Mouse (Mus musculus) lung, adult 2 months (tissue): ENCODE measurements around the gene Gabra4. TPM values are rescaled to one million over a fixed set of nuclear protein-coding genes. Genes with fewer than 3 reads are reported as not detected.

Source experiments
- DNase-seq: peaks from one replicate; pipeline ENCODE4 v3.0.0; 2022
- H3K4me1 ChIP-seq: fragments of 200-500 bp; 2 replicates; pipeline ENCODE4 v1.6.1; 2011; ENCODE audit warnings: low read length; ENCODE audit not compliant: control insufficient read depth, insufficient read depth
- H3K4me3 ChIP-seq: fragments of 200-500 bp; replicated peaks from 2 replicates; pipeline ENCODE3; 2011; ENCODE audit warnings: low read depth, mild to moderate bottlenecking, control low read depth, low read length; ENCODE audit errors: extremely low read depth
- CTCF ChIP-seq: fragments of 200-500 bp; IDR thresholded peaks from 2 replicates; pipeline ENCODE4 v1.5.1; 2011; ENCODE audit warnings: mild to moderate bottlenecking, low read length, control low read depth; ENCODE audit not compliant: insufficient read depth
- POLR2A ChIP-seq: fragments of 200-500 bp; IDR thresholded peaks from 2 replicates; pipeline ENCODE4 v1.6.1; 2011; ENCODE audit warnings: low read depth, mild to moderate bottlenecking, control low read depth, low read length, borderline replicate concordance; ENCODE audit errors: extremely low read depth
- WGBS: fragments of 180-500 bp; shearing (Covaris S2); methylation state at CpG from one replicate; pipeline ENCODE4 v1.1.7; 2018; 5-methylcytosine and 5-hydroxymethylcytosine counted together
- polyA plus RNA-seq: library from polyadenylated mRNA; depleted of rRNA; stranded (reverse); fragments of >200 nt; gene quantifications from 2 replicates; pipeline ENCODE4 v1.2.3, GENCODE M21; 2012

Gene Gabra4
- polyA plus RNA-seq, 1 experiment = 0.18 TPM

- H3K4me1 ChIP-seq = no peaks in the 10 kb centered on the region
- TF ChIP-seq CTCF = no peak
- no peak for TF ChIP-seq POLR2A
- no peak for DNase-seq
- no peak overlapping the region for H3K4me3 ChIP-seq
- 80% methylated on average over 10 of the region's 10 CpGs for WGBS
These were observed 18.3 kb downstream of the Gabra4 start for GRCm38 (mm10) chr5:71639804-71640203.

- WGBS = 82% methylated on average over 3 of the region's 3 CpGs
- no peak for DNase-seq
- Histone ChIP-seq H3K4me1 (no peaks in the 10 kb centered on the region), H3K4me3 (no peak overlapping the region)
- TF ChIP-seq CTCF (no peak), POLR2A (no peak)
These were observed 30.3 kb downstream of the Gabra4 start for GRCm38 (mm10) chr5:71627820-71628219.

GRCm38 (mm10) chr5:71616734-71617133 lies 41.4 kb downstream of the Gabra4 start:
- H3K4me3 ChIP-seq = no peak overlapping the region
- no peak for DNase-seq
- TF ChIP-seq POLR2A (no peak), CTCF (no peak)
- no peaks in the 10 kb centered on the region for H3K4me1 ChIP-seq
- WGBS = 49% methylated on average over 4 of the region's 4 CpGs

- H3K4me3 ChIP-seq = no peak overlapping the region
- no peak for DNase-seq
- H3K4me1 ChIP-seq = no peaks in the 10 kb centered on the region
- TF ChIP-seq CTCF = no peak
- TF ChIP-seq POLR2A = no peak
- WGBS = 94% methylated on average over 1 of the region's 1 CpGs
These were observed 43.8 kb downstream of the Gabra4 start for GRCm38 (mm10) chr5:71614311-71614710.

- H3K4me3 ChIP-seq = no peak overlapping the region
- WGBS = 60% methylated on average over 1 of the region's 1 CpGs
- no peak for DNase-seq
- no peaks in the 10 kb centered on the region for H3K4me1 ChIP-seq
- TF ChIP-seq CTCF (no peak), POLR2A (no peak)
These were observed 49.4 kb downstream of the Gabra4 start for GRCm38 (mm10) chr5:71608735-71609134.

GRCm38 (mm10) chr5:71606907-71607306 lies 51.2 kb downstream of the Gabra4 start:
- H3K4me1 ChIP-seq = no peaks in the 10 kb centered on the region
- no peak overlapping the region for H3K4me3 ChIP-seq
- DNase-seq = no peak
- TF ChIP-seq POLR2A (no peak), CTCF (no peak)
- 64% methylated on average over 4 of the region's 4 CpGs for WGBS

GRCm38 (mm10) chr5:71604128-71604690 lies 53.9 kb downstream of the Gabra4 start:
- Histone ChIP-seq H3K4me1 (no peaks in the 10 kb centered on the region), H3K4me3 (no peak overlapping the region)
- no peak for DNase-seq
- 67% methylated on average over 8 of the region's 8 CpGs for WGBS
- no peak for TF ChIP-seq POLR2A
- no peak for TF ChIP-seq CTCF

- 74% methylated on average over 2 of the region's 2 CpGs for WGBS
- Histone ChIP-seq H3K4me1 (no peaks in the 10 kb centered on the region), H3K4me3 (no peak overlapping the region)
- DNase-seq = no peak
- no peak for TF ChIP-seq POLR2A
- TF ChIP-seq CTCF = no peak
These were observed 62.8 kb downstream of the Gabra4 start for GRCm38 (mm10) chr5:71595321-71595720.

- TF ChIP-seq POLR2A (no peak), CTCF (no peak)
- no peaks in the 10 kb centered on the region for H3K4me1 ChIP-seq
- H3K4me3 ChIP-seq = no peak overlapping the region
- DNase-seq = no peak
- 64% methylated on average over 2 of the region's 2 CpGs for WGBS
These were observed 64.3 kb downstream of the Gabra4 start for GRCm38 (mm10) chr5:71593745-71594255.

GRCm38 (mm10) chr5:71571646-71572237 lies 86.4 kb downstream of the Gabra4 start:
- WGBS = 53% methylated on average over 9 of the region's 9 CpGs
- TF ChIP-seq POLR2A (no peak), CTCF (no peak)
- no peaks in the 10 kb centered on the region for H3K4me1 ChIP-seq
- no peak overlapping the region for H3K4me3 ChIP-seq
- no peak for DNase-seq

GRCm38 (mm10) chr5:71548079-71548478 lies 110.0 kb downstream of the Gabra4 start, which contains the start of gene Cox7b2:
Gene Cox7b2, minus strand, starts transcription at chr5:71548205.
- TF ChIP-seq CTCF = no peak
- TF ChIP-seq POLR2A = no peak
- DNase-seq = no peak
- no peaks in the 10 kb centered on the region for H3K4me1 ChIP-seq
- no peak within 1 kb of the TSS for H3K4me3 ChIP-seq
- 85% methylated on average over 10 of the region's 10 CpGs for WGBS
